Mouse (Mus musculus): Measurements from ENCODE around the gene Msh4. TPM values are rescaled to one million over a fixed set of nuclear protein-coding genes. Genes with fewer than 3 reads are reported as not detected.

Msh4 gene
- total and polyA plus RNA-seq, 3 experiments = 0.14 to 0.42 (median 0.16) TPM

DNA sequence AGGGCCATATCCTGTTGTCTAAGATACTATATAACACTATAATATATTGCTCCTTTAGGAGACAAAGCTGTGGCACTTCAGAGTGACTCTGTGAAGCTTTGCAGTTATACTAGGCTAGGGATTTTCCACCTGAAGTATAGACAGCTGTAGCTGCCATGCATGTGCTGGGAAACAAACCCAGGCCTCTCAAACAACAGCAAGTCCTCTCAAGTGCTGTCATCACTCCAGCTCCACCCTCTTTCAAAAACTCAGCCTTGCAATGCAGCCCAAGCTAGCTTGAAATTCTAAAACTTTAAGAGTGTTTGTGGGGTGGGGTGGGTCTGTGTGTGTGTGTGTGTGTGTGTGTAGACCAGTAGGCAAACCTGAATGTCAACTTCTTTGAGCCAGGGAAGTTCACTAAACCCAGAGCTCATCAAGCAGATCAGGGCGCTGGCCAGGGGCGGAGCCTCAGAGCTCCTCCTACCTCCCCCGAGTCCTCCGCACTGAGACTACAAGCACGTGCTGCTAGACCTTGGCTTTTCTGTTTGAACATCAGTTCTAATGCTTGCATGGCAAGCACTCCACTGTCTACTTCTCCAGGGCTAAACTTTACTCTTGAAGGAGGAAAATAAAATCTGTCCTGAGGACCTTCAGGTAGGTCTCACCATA is 56.4 kb downstream of the Msh4 start:
- DNase-seq (ENCODE audit: extremely low read depth) = peak; percentile 27
- in situ Hi-C loops (cut with MboI; ENCODE audit: low pct_ligation_motif_present, low pct_unique_long_range_greater_than_20kb, low sequenced_read_pairs) (no loop called here), dilution Hi-C loops (cut with MboI; ENCODE audit: extremely low pct_ligation_motif_present, extremely low pct_unique_long_range_greater_than_20kb, low sequenced_read_pairs) (no loop called here)
- no peaks in the 10 kb centered on the region for H3K9me3 ChIP-seq (replicated peaks; ENCODE audit: low read length)
- H3K27ac ChIP-seq (ENCODE audit: insufficient read depth, low read depth) = no peak overlapping the region
- no peaks in the 10 kb centered on the region for H3K79me2 ChIP-seq (replicated peaks; ENCODE audit: control insufficient read depth, extremely low read depth, insufficient read depth, poor library complexity, severe bottlenecking)
- no peak overlapping the region for H3K9ac ChIP-seq (ENCODE audit: insufficient read depth, low read depth)
- no peaks in the 10 kb centered on the region for H3K36me3 ChIP-seq (replicated peaks in 1 of 2; ENCODE audit: control insufficient read depth in 1 of 2, insufficient read depth in 1 of 2, low read length in 1 of 2)
- TF ChIP-seq E2F4 (IDR thresholded peaks at IDR 0.05; ENCODE audit: insufficient replicate concordance, low read depth, low read length) = no peak
- peak; percentile 85 for TF ChIP-seq MYC (IDR thresholded peaks at IDR 0.05; ENCODE audit: low read depth, low read length)
- no peak for TF ChIP-seq RCOR1 (conservative IDR thresholded peaks at IDR 0.05; ENCODE audit: low read depth, low read length)
- TF ChIP-seq MXI1 (IDR thresholded peaks at IDR 0.05; ENCODE audit: low read depth, low read length) = peak; percentile 58; the same call in 1 of the 2 replicates
- TF ChIP-seq JUN (IDR thresholded peaks at IDR 0.05; ENCODE audit: insufficient read depth, low read depth, low read length) = no peak
- no peak for TF ChIP-seq MEF2A (IDR thresholded peaks at IDR 0.05; ENCODE audit: borderline replicate concordance, low read depth, low read length)
- TF ChIP-seq CHD1 (IDR thresholded peaks at IDR 0.05; ENCODE audit: low read depth, low read length) = no peak
- peak; percentile 92 for TF ChIP-seq BHLHE40 (IDR thresholded peaks at IDR 0.05; ENCODE audit: low read depth, low read length)
- no peak for TF ChIP-seq CTCF (conservative IDR thresholded peaks at IDR 0.05 in 1 of 2, IDR thresholded peaks at IDR 0.05 in 1 of 2; ENCODE audit: low read depth in 2 of 2, low read length in 2 of 2)
- TF ChIP-seq MAZ (IDR thresholded peaks at IDR 0.05; ENCODE audit: low read depth, low read length) = no peak
- TF ChIP-seq MAX (IDR thresholded peaks at IDR 0.05; ENCODE audit: low read length) = peak; percentile 89
- H3K4me2 ChIP-seq (ENCODE audit: insufficient read depth, low read depth, poor library complexity, severe bottlenecking) = peak overlapping the region; percentile 54
- H3K4me3 ChIP-seq (replicated peaks in 1 of 3; ENCODE audit: low read depth in 2 of 3, low read length in 2 of 3, poor library complexity in 1 of 3) = no peak overlapping the region
- no peaks in the 10 kb centered on the region for H3K27me3 ChIP-seq (replicated peaks)
- peaks cover 3 to 13% of the 10 kb centered on the region in 2 experiments; a peak in 2 of 4 replicates for H3K4me1 ChIP-seq (ENCODE audit: control insufficient read depth in 1 of 2, insufficient read depth in 2 of 2)

GRCm38 (mm10) chr3:153847207-153847733 is 58.7 kb downstream of the Msh4 start:
- H3K4me2 ChIP-seq (ENCODE audit: insufficient read depth, low read depth, poor library complexity, severe bottlenecking) = no peak overlapping the region
- peaks cover 3 to 13% of the 10 kb centered on the region in 2 experiments; a peak in 2 of 4 replicates for H3K4me1 ChIP-seq (ENCODE audit: control insufficient read depth in 1 of 2, insufficient read depth in 2 of 2)
- dilution Hi-C loops (cut with MboI; ENCODE audit: extremely low pct_ligation_motif_present, extremely low pct_unique_long_range_greater_than_20kb, low sequenced_read_pairs) = no loop called here
- DNase-seq (ENCODE audit: extremely low read depth) = no peak
- no peak overlapping the region for H3K27ac ChIP-seq (ENCODE audit: insufficient read depth, low read depth)
- H3K9me3 ChIP-seq (replicated peaks; ENCODE audit: low read length) = no peaks in the 10 kb centered on the region
- in situ Hi-C loops (cut with MboI; ENCODE audit: low pct_ligation_motif_present, low pct_unique_long_range_greater_than_20kb, low sequenced_read_pairs) = no loop called here
- no peak for TF ChIP-seq MEF2A (IDR thresholded peaks at IDR 0.05; ENCODE audit: borderline replicate concordance, low read depth, low read length)
- no peak for TF ChIP-seq SIN3A (IDR thresholded peaks at IDR 0.05; ENCODE audit: low read length)
- TF ChIP-seq MYC (IDR thresholded peaks at IDR 0.05; ENCODE audit: low read depth, low read length) = no peak
- no peak for TF ChIP-seq ETS1 (conservative IDR thresholded peaks at IDR 0.05; ENCODE audit: low read depth, low read length)
- TF ChIP-seq JUND (conservative IDR thresholded peaks at IDR 0.05; ENCODE audit: low read depth, low read length) = no peak
- TF ChIP-seq EP300 (IDR thresholded peaks at IDR 0.05; ENCODE audit: low read length) = no peak
- no peak for TF ChIP-seq JUN (IDR thresholded peaks at IDR 0.05; ENCODE audit: insufficient read depth, low read depth, low read length)
- TF ChIP-seq ZC3H11A (IDR thresholded peaks at IDR 0.05; ENCODE audit: low read depth, low read length) = no peak
- no peak for TF ChIP-seq IRF4 (IDR thresholded peaks at IDR 0.05; ENCODE audit: low read depth, low read length)
- no peak for TF ChIP-seq ELF1 (IDR thresholded peaks at IDR 0.05; ENCODE audit: low read depth, low read length)
- no peak for TF ChIP-seq POLR2AphosphoS2 (IDR thresholded peaks at IDR 0.05; ENCODE audit: low read depth, low read length)
- TF ChIP-seq TCF12 (IDR thresholded peaks at IDR 0.05; ENCODE audit: low read depth, low read length) = no peak
- no peak for TF ChIP-seq CHD1 (IDR thresholded peaks at IDR 0.05; ENCODE audit: low read depth, low read length)
- no peak; the same call in 1 of the 2 replicates for TF ChIP-seq MAX (IDR thresholded peaks at IDR 0.05; ENCODE audit: low read length)
- TF ChIP-seq GABPA (IDR thresholded peaks at IDR 0.05; ENCODE audit: insufficient replicate concordance, low read depth, low read length) = no peak
- no peak for TF ChIP-seq TBP (conservative IDR thresholded peaks at IDR 0.05; ENCODE audit: low read depth, low read length)
- no peak for TF ChIP-seq SMC3 (IDR thresholded peaks at IDR 0.05; ENCODE audit: low read depth, low read length)
- H3K79me2 ChIP-seq (replicated peaks; ENCODE audit: control insufficient read depth, extremely low read depth, insufficient read depth, poor library complexity, severe bottlenecking) = no peaks in the 10 kb centered on the region
- no peaks in the 10 kb centered on the region for H3K27me3 ChIP-seq (replicated peaks)
- H3K9ac ChIP-seq (ENCODE audit: insufficient read depth, low read depth) = no peak overlapping the region
- no peaks in the 10 kb centered on the region for H3K36me3 ChIP-seq (replicated peaks in 1 of 2; ENCODE audit: control insufficient read depth in 1 of 2, insufficient read depth in 1 of 2, low read length in 1 of 2)
- H3K4me3 ChIP-seq (replicated peaks in 1 of 3; ENCODE audit: low read depth in 2 of 3, low read length in 2 of 3, poor library complexity in 1 of 3) = no peak overlapping the region
